Mouse (Mus musculus) bone marrow, adult 2 months (tissue): ENCODE data around the gene Sirt6.

ENCODE experiments used
- CTCF ChIP-seq: fragments of 200-500 bp; IDR thresholded peaks from 2 replicates; pipeline ENCODE4 v1.5.1; 2011; ENCODE audit warnings: low read length, control low read depth; ENCODE audit not compliant: control insufficient read depth, insufficient read depth
- POLR2A ChIP-seq: fragments of 200-500 bp; IDR thresholded peaks from 2 replicates; pipeline ENCODE4 v1.6.1; 2011; ENCODE audit warnings: low read depth, mild to moderate bottlenecking, control low read depth, low read length, borderline replicate concordance; ENCODE audit not compliant: control insufficient read depth

DNA sequence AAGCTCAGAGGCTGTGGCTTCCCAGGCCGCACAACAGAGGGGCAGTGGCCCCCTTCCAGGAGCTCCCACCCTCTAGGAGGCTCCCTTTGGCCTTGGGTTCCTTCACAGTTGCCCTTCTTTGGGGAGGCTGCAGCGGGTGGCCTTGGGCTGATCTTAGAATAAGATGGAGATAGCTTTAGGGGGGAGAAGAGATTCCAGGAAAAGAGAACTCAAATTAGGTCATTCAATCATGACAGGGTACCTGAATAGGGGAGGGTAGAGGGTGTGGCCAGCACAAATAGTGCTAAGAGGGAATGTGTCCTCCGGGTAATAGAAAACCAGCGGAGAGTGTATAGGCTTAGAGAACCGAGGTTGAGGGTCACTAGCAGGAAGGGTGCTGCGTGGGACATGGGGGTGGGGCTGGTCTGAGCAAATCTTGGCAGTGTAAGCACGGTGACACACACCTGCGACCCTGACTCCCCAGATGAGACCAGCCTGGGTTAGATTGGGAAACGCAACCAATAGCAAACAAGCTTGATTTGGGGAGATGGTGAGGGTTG lies 55.4 kb downstream of the Sirt6 start:
- no peak for TF ChIP-seq CTCF
- TF ChIP-seq POLR2A = no peak
